13 mouse cellular contexts compared by ENCODE assay signal in the genomic region with DNA sequence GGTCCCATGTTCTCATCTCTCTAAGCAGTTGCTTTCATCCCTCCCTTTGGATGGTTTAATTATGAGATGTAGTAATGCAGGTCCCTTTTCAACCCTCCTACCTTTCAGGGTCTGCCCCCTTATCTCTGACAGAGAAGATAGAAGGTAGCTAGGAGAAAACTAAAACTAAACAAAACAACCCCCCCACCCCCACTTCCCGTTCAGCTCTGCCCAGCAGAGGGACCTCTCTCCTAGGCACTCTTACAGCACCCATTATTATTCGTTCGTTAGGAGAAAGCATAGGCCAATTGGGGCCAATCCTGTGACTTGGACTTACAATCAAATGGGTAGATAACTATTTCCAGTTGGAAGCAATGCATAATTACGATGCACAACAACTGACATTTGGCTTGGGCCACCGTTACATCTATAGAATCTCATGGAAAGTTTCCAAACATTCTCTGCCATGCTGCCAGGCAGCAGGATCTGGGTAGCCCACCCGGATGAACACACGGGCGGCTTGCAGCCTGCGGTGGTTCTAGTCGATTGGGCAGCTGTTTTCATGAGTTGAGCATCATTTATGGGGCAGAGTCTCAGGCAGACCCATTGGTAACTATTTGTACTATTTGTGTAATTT.
DNase-seq lines count a peak whose midpoint lies in the region; ATAC-seq and TF ChIP-seq lines count a peak whose summit lies in the region.
"Had no signal": no experiment of that assay in that cellular context is flagged by ENCODE, and none has a peak within 500 bp of the region (broad histone marks: within the 10 kb centered on the region; RNA-seq: fewer than 3 reads in every experiment).

No protein-coding gene starts in this region.

- no peak overlapping the region for H3K4me2 ChIP-seq in hindbrain, postnatal 0 days (ENCODE audit: low read depth, low read length)
- H3K4me2 ChIP-seq in hindbrain, embryonic 16.5 days (ENCODE audit: low read length), result no peak overlapping the region
- H3K4me2 ChIP-seq: lung, embryonic 15.5 days had no signal

- no peak overlapping the region for H3K27ac ChIP-seq in hindbrain, postnatal 0 days
- H3K27ac ChIP-seq in hindbrain, embryonic 16.5 days (ENCODE audit: low read depth, low read length), result no peak overlapping the region
- no peak overlapping the region for H3K27ac ChIP-seq in spleen, adult 2 months (ENCODE audit: insufficient read depth, low read length)
- no peak overlapping the region for H3K27ac ChIP-seq in small intestine, adult 2 months (ENCODE audit: insufficient read depth, low read depth, low read length)
- H3K27ac ChIP-seq: lung, embryonic 15.5 days had no signal

- H3K9ac ChIP-seq in hindbrain, postnatal 0 days (replicated peaks; ENCODE audit: low read length), result no peak overlapping the region
- H3K9ac ChIP-seq in hindbrain, embryonic 16.5 days (ENCODE audit: low read depth, low read length), result no peak overlapping the region
- H3K9ac ChIP-seq: lung, embryonic 15.5 days had no signal

- DNase-seq in hindbrain, postnatal 0 days (ENCODE audit: low spot score), result peak; percentile 37
- peak in 1 of 2 experiments; percentile 24 for DNase-seq in spleen, adult 2 months (ENCODE audit: low read depth in 1 of 2, low spot score in 2 of 2)
- DNase-seq in spleen, postnatal 4 days (ENCODE audit: low spot score in 2 of 2), result no peak
- no peak for DNase-seq in left cerebral cortex, adult 8-10 months (ENCODE audit: low spot score in 2 of 2)
- DNase-seq: adrenal gland, postnatal 10 days; cerebellum, adult 11-12 months; gastrocnemius, postnatal 14 days had no signal

- H3K36me3 ChIP-seq in hindbrain, postnatal 0 days (ENCODE audit: insufficient read depth, low read length), result no peaks in the 10 kb centered on the region
- no peaks in the 10 kb centered on the region for H3K36me3 ChIP-seq in hindbrain, embryonic 16.5 days (ENCODE audit: control insufficient read depth, insufficient read depth, low read length)
- no peaks in the 10 kb centered on the region for H3K36me3 ChIP-seq in spleen, adult 2 months (ENCODE audit: control insufficient read depth, insufficient read depth, low read length)
- H3K36me3 ChIP-seq in small intestine, adult 2 months (ENCODE audit: control insufficient read depth, insufficient read depth, low read length), result no peaks in the 10 kb centered on the region
- H3K36me3 ChIP-seq: G1E; lung, embryonic 15.5 days had no signal

- no peaks in the 10 kb centered on the region for H3K4me1 ChIP-seq in hindbrain, postnatal 0 days (ENCODE audit: insufficient read depth, low read length)
- H3K4me1 ChIP-seq in hindbrain, embryonic 16.5 days (ENCODE audit: control insufficient read depth, insufficient read depth, low read depth, low read length), result no peaks in the 10 kb centered on the region; the same call in 1 of the 2 replicates
- H3K4me1 ChIP-seq in spleen, adult 2 months (ENCODE audit: control insufficient read depth, insufficient read depth, insufficient read length), result peaks cover 3% of the 10 kb centered on the region; the same call in 1 of the 2 replicates
- peaks cover 9% of the 10 kb centered on the region; the same call in 1 of the 2 replicates for H3K4me1 ChIP-seq in small intestine, adult 2 months (ENCODE audit: control insufficient read depth, insufficient read depth, insufficient read length, low read length)

- WGBS in hindbrain, postnatal 0 days, result 48% methylated on average over 10 of the region's 10 CpGs
- WGBS in hindbrain, embryonic 16.5 days, result 52% methylated on average over 10 of the region's 10 CpGs
- WGBS in spleen, adult 2 months, result 76% methylated on average over 10 of the region's 10 CpGs
- 77% methylated on average over 10 of the region's 10 CpGs for WGBS in small intestine, adult 2 months

- H3K4me3 ChIP-seq in hindbrain, postnatal 0 days (ENCODE audit: low read length), result no peak overlapping the region
- no peak overlapping the region for H3K4me3 ChIP-seq in hindbrain, embryonic 16.5 days (ENCODE audit: low read length)
- no peak overlapping the region for H3K4me3 ChIP-seq in spleen, adult 2 months (ENCODE audit: extremely low read depth, insufficient read depth, insufficient read length)
- no peak overlapping the region for H3K4me3 ChIP-seq in small intestine, adult 2 months (ENCODE audit: low read depth, low read length)
- H3K4me3 ChIP-seq: lung, embryonic 15.5 days had no signal

- no peak for TF ChIP-seq CTCF in hindbrain, postnatal 0 days (IDR thresholded peaks at IDR 0.05; ENCODE audit: low read depth)
- peak; percentile 50; the same call in 1 of the 2 replicates for TF ChIP-seq CTCF in spleen, adult 2 months (IDR thresholded peaks at IDR 0.05; ENCODE audit: extremely low read depth, insufficient read depth, insufficient read length, insufficient replicate concordance)
- peak; percentile 17; the same call in 1 of the 2 replicates for TF ChIP-seq CTCF in small intestine, adult 2 months (IDR thresholded peaks at IDR 0.05; ENCODE audit: extremely low read depth, insufficient read length, insufficient replicate concordance, low read depth, low read length)

- no peak for TF ChIP-seq POLR2A in spleen, adult 2 months (IDR thresholded peaks at IDR 0.05; ENCODE audit: low read depth, low read length)
- TF ChIP-seq POLR2A in small intestine, adult 2 months (IDR thresholded peaks at IDR 0.05; ENCODE audit: low read depth, low read length), result no peak

- ATAC-seq in hindbrain, postnatal 0 days, result no peak
- ATAC-seq in hindbrain, embryonic 16.5 days, result no peak
- ATAC-seq in activated CD4-positive, CD25-positive, alpha-beta regulatory T cell, adult 4 months, result peak; percentile 53
- ATAC-seq in megakaryocyte, adult 5-6 weeks (ENCODE audit: poor library complexity, severe bottlenecking), result no peak

- H3K27me3 ChIP-seq in hindbrain, postnatal 0 days (ENCODE audit: insufficient read depth, low read length), result no peaks in the 10 kb centered on the region
- H3K27me3 ChIP-seq in hindbrain, embryonic 16.5 days (replicated peaks; ENCODE audit: control insufficient read depth, insufficient read depth, low read length), result no peaks in the 10 kb centered on the region
- no peaks in the 10 kb centered on the region for H3K27me3 ChIP-seq in spleen, adult 2 months (ENCODE audit: control insufficient read depth, insufficient read depth, low read length)
- H3K27me3 ChIP-seq in small intestine, adult 2 months (ENCODE audit: control insufficient read depth, insufficient read depth, low read length), result no peaks in the 10 kb centered on the region
- H3K27me3 ChIP-seq: lung, embryonic 15.5 days had no signal

- no peaks in the 10 kb centered on the region for H3K9me3 ChIP-seq in hindbrain, postnatal 0 days (ENCODE audit: low read length)
- H3K9me3 ChIP-seq in hindbrain, embryonic 16.5 days (ENCODE audit: control insufficient read depth, low read length), result no peaks in the 10 kb centered on the region
- H3K9me3 ChIP-seq: G1E; lung, embryonic 15.5 days had no signal
